Mouse (Mus musculus): Measurements from ENCODE around the gene Actn4.

- TF ChIP-seq CTCF (IDR thresholded peaks at IDR 0.05; ENCODE audit: low read depth, low read length) (peak; percentile 63), POLR2A (IDR thresholded peaks at IDR 0.05; ENCODE audit: extremely low read depth, insufficient read depth, low read length) (no peak)
Measured at GRCm38 (mm10) chr7:28991616-28992015, 29.5 kb upstream of the Actn4 start.

All from liver, adult 2 months (tissue).